Mouse (Mus musculus) embryo, embryonic 11 days (tissue): ENCODE data around the gene Srrm1.
"Not testable (repeated sequence)": the region's sequence is repeated elsewhere in the genome, so short reads cannot be mapped to it uniquely, and the experiment has no call there.

ENCODE experiments used
- DNase-seq: peaks from one replicate; pipeline ENCODE4 v3.0.0-alpha.2; 2015

Gene Srrm1

DNA sequence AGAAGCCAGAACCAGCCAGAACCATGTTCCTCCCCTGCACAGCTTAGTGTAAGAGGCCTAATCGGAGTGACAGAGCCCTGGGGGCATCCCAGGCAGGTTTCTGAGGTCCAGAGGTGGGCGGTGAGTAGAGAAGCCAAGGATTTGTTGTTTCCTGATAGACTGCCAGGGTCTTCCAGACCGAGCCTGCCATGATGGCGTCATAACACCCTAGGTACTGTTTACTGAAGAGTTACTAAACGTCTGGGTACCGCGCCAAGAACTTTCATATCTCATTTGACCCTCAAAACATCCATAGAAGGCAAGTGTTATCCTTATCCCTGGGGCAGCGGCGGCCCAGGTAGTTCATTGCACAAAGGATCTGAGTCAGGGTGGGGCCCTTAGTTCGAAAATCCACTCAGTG is 54.4 kb downstream of the Srrm1 start:
- no peak for DNase-seq

GRCm38 (mm10) chr4:135297931-135298546 is 55.1 kb downstream of the Srrm1 start:
- no peak for DNase-seq

DNA sequence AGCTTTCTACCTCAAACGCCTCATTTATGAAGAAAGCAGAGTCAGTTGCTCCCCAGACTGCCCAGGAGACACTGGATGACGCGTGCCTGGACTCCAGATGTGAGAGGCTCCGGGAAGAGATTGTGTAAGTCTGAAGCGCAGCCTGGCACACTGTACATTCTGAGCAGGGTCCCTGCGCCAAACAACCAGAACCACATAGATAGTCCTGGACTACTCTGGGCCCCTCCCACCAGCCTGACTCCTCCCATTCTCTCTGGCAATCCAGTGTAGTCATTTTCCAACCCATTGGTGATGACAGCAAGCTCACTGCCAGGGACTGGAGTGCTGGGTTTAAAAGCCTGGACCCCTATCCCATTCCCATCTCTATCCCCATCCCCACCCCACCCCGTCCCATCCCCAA is 56.0 kb downstream of the Srrm1 start:
- DNase-seq, result no peak

DNA sequence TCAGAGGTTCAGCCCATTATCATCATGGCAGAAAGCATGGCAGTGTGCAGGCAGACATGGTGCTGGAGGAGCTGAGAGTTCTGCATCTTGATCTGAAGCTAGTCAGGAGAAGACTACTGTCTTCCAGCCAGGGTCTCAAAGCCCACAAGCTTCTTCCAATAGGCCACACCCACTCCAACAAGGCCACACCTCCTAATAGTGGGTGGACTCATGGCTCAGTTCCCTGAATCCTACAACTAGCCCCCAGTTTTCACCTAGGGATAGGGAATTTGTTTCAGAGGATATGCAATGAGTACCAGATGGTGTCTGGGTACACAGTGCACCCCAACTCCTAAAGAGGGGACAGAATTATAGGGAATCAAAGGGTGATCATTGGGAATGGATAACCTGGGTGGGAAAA is 56.6 kb downstream of the Srrm1 start:
- no peak for DNase-seq

GRCm38 (mm10) chr4:135293813-135294212 is 59.3 kb downstream of the Srrm1 start:
- DNase-seq, result no peak

GRCm38 (mm10) chr4:135292477-135293089 is 60.5 kb downstream of the Srrm1 start:
- peak; percentile 79 for DNase-seq

- no peak for DNase-seq
Observed at GRCm38 (mm10) chr4:135291841-135292240, 61.3 kb downstream of the Srrm1 start.

DNA sequence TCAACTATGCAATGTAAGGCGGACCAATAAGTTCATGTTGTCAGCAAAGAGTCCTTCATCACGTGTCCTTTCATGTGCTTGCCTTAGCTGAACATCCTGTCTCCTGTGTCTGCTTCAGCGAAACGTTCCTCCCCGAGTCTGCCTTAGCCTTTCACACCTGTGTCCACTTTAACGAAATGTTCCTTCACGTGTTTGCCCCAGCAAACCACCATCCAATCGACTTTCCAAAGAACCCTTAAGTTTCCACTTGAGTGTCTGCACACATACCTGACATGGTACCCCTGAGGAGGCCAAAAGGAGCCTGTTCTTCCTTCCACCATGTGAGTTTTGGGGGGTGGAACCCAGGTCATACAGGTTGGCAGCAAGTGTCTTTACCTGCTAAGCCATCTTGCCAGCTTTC is 61.9 kb downstream of the Srrm1 start:
- no peak for DNase-seq

- DNase-seq, result no peak
Observed at GRCm38 (mm10) chr4:135287975-135288374, 65.1 kb downstream of the Srrm1 start.

DNA sequence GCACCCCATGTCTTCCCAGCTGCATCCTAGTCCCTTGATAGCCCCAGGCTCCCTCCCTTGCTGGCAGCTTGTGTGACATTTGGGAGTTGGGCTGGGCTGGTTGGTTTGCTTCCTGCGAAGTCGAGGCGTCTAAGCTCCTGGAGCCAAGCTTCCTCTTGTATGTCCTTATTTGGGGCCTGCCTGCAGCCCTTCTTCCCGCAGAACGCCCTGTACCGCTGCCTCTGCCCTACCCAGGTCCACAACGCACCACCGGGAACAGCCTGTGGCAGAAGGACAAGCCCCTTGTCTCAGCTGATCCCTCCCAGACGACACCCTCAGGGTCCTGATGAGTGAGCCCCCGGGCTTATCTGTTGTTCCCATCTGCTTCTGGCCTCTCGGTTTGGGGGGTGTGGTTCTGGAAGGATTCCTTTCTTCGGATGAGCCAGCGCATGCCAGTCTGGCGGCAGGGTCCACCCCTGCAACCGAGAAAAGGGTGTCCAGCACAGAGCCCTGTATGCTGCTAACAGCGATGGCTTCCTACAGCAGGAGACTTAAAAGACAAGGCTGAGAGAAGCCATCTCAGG is 66.2 kb downstream of the Srrm1 start:
- peak; percentile 46 for DNase-seq

GRCm38 (mm10) chr4:135286033-135286622 is 67.0 kb downstream of the Srrm1 start:
- DNase-seq, result no peak

- DNase-seq, result no peak
Observed at GRCm38 (mm10) chr4:135285436-135285835, 67.7 kb downstream of the Srrm1 start.

DNA sequence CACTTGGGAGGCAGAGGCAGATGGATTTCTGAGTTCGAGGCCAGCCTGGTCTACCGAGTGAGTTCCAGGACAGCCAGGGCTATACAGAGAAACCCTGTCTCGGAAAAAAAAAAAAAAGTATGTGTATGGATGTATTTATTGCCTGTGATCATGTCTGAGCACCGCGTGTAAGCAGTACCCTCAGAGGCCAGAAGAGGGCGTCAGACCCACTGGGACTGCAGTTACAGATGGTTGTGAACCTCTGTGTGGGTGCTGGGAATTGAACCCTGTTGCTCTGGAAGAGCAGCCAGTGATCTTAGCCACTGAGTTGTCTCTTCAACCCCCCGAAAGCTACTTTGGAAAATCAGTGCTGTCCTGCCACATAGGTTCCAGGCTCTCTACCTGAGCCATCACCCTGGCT is 69.2 kb downstream of the Srrm1 start:
- DNase-seq, result no peak

DNA sequence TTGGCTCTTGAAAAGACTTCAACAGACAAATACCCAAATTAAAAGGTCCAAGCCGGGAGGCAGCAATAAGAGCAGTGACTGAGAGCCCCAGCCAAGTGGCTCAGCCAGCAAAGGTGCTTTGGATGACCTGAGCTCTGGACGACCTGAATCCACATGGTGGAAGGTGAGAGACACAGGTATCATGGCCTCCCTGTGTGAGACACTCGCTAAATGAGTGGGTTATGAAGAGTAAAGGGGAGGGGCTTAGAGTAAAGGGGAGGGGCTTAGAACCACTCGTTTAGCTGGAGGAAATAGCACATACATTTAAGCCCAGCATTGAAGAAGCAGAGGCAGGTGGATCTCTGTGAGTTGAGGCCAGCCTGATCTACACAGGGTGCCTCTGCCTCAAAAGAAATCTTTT is 69.7 kb downstream of the Srrm1 start:
- DNase-seq, result no peak

DNA sequence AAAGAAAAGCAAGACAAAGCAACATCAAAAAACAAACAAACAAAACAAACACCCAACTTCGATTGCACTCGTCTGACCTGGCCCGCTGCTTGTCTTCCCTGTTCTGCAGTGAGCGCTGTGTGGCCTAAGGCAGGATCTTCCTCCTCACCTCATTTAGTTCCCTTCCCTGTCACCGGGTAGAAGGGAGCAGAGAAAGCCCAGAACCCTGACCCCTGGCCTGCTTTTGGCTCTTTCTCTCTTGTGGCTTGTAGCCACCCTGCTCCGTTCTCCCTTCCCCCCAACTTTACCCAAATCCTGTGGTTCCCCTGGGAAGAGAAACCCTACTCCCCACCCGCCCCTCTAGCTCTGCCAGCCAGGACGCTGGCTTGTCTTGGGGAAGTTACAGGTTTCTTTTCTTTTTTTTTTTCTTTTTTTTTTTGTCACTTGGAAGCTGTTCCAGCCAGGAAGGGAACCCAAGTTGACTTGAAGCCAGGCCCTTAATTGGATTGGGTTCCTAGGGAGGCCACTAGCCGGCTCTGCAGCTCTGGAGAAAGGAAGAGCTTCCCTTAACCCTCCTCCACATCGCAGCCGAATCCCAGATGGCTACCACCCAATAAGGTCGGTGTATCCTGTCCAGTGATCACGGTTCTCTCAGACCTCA is 70.3 kb downstream of the Srrm1 start:
- no peak for DNase-seq

- DNase-seq, result not testable (repeated sequence)
Observed at GRCm38 (mm10) chr4:135280016-135280415, 73.1 kb downstream of the Srrm1 start.

- DNase-seq, result no peak
Observed at GRCm38 (mm10) chr4:135276681-135277379, 76.3 kb downstream of the Srrm1 start.

DNA sequence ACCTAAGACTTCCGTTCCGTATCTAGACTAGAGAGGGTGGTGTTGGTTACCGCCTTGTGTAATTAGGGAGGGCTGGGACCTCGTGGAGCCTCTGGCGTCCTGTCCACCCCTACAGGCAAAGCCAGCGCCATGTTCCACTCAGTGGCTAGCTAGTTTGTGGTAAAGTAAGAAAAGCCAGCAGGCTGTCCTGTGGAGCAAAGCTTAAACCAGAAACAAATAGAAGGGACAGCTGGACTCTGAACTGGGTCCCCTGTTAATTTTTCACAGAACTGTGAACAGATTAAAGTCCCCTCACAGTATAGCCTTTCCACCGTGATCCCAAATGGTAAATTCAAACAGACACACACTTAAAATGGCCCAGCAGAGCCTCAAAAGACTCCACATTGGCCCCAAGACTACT is 78.4 kb downstream of the Srrm1 start:
- no peak for DNase-seq

DNA sequence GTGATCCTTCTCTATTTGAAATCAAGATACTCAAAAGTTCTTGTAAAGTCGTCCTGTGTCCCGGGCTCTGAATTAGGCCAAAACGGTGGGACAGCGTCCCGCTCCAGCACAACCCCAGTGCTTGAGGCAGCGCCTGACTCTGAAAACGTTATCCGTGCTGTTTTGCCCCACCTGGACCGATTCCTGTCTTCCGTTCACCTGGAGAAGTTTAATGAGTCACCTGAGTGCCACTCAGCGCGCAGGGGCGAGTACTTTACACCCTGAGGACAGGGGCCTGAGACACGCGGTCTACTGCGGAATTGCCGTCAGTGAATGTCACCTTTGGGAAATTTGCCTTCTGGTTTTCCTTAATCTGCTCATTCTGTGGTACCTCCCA is 79.8 kb downstream of the Srrm1 start:
- DNase-seq, result no peak

GRCm38 (mm10) chr4:135272640-135273306 is 80.3 kb downstream of the Srrm1 start, which contains the start of gene Clic4:
TSS of gene Clic4 (minus strand) at chr4:135272814.
- DNase-seq, result peak; percentile 100

- peak; percentile 83 for DNase-seq
Observed at GRCm38 (mm10) chr4:135271881-135272616, 81.1 kb downstream of the Srrm1 start.

DNA sequence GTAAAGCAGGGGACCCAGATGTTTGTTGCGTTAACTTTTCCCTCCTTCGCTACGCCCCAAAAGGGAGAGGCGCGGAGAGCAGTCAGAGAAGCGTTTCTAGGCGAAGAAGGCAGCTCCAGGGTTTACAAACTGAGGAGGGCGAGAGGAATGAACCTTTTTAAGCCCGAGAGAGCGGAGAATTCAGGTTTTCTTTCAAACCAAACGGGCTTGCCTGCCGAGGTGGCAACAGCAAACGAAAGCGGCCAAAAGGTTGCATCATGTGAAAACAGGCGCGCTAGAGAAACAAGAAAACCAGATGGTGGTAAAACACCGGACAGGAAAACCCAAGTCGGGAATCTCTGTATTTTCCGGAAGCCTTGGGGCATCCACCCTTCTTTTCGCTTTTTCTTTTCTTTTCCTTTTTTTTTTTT is 81.7 kb downstream of the Srrm1 start:
- peak; percentile 54 for DNase-seq
